Comparison of ENCODE assay signal across 10 mouse cellular contexts in the genomic region with DNA sequence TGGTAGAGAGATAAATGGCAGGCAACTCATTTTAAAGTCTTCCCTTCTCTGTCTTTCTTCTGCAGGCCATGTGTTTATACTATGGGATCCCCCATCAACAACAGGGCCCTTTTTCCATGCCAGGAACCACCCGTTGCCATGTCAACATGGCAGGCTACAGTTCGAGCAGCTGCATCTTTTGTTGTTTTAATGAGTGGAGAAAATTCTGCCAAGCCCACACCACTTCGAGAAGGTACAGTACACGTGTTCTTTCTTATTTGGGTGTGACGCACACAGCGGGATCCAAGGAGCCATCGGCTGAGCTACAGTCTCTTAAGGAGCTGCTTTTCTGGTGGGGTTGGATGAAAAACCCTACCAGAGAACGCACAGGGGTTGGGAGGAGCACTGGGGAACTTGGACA.
A peak's percentile ranks its signal among the peaks of the same experiment; 100 is the strongest.
DNase-seq lines count a peak whose midpoint lies in the region; ATAC-seq lines count a peak whose summit lies in the region.
"Had no signal": no experiment of that assay in that cellular context is flagged by ENCODE, and none has a peak within 500 bp of the region (broad histone marks: within the 10 kb centered on the region; RNA-seq: fewer than 3 reads in every experiment).

No protein-coding gene starts in this region.

- no peak for DNase-seq in hindbrain, embryonic 11.5 days (ENCODE audit: low spot score)
- peak; percentile 40 for DNase-seq in Muller cell, postnatal 12 days (ENCODE audit: inconsistent ontology term)
- DNase-seq in brain, adult 2 months (ENCODE audit: low read depth, low spot score), result peak; percentile 41
- peak; percentile 60 to 66 for DNase-seq in layer of hippocampus, postnatal 10 days (ENCODE audit: low spot score in 2 of 2)
- no peak for DNase-seq in natural killer cell, adult 2 months (ENCODE audit: low spot score in 2 of 2)
- DNase-seq in kidney, postnatal 14 days, result no peak
- DNase-seq: adrenal gland, postnatal 36 days; lung, postnatal 36 days had no signal

- H3K36me3 ChIP-seq in hindbrain, embryonic 13.5 days, result no peaks in the 10 kb centered on the region
- H3K36me3 ChIP-seq in hindbrain, embryonic 11.5 days (ENCODE audit: control insufficient read depth, insufficient read depth, low read length), result no peaks in the 10 kb centered on the region
- H3K36me3 ChIP-seq: intestine, embryonic 15.5 days had no signal

- ATAC-seq in hindbrain, embryonic 13.5 days (ENCODE audit: low FRiP score), result peak; percentile 70
- ATAC-seq in hindbrain, embryonic 11.5 days (ENCODE audit: low FRiP score), result no peak
- ATAC-seq: intestine, embryonic 15.5 days had no signal

- 44% methylated on average over 8 of the region's 8 CpGs for WGBS in hindbrain, embryonic 13.5 days
- 73% methylated on average over 8 of the region's 8 CpGs for WGBS in hindbrain, embryonic 11.5 days

- H3K4me2 ChIP-seq in hindbrain, embryonic 13.5 days, result no peak overlapping the region
- H3K4me2 ChIP-seq in hindbrain, embryonic 11.5 days (replicated peaks; ENCODE audit: low read depth, low read length), result no peak overlapping the region
- H3K4me2 ChIP-seq: intestine, embryonic 15.5 days had no signal

- H3K27me3 ChIP-seq in hindbrain, embryonic 13.5 days, result no peaks in the 10 kb centered on the region
- no peaks in the 10 kb centered on the region for H3K27me3 ChIP-seq in hindbrain, embryonic 11.5 days (ENCODE audit: control insufficient read depth, insufficient read depth, low read length)
- H3K27me3 ChIP-seq: intestine, embryonic 15.5 days had no signal

- no peak overlapping the region for H3K4me3 ChIP-seq in hindbrain, embryonic 13.5 days
- no peak overlapping the region for H3K4me3 ChIP-seq in hindbrain, embryonic 11.5 days (ENCODE audit: low read depth, low read length)
- H3K4me3 ChIP-seq: intestine, embryonic 15.5 days had no signal

- H3K9ac ChIP-seq in hindbrain, embryonic 13.5 days, result no peak overlapping the region
- no peak overlapping the region for H3K9ac ChIP-seq in hindbrain, embryonic 11.5 days (ENCODE audit: low read depth, low read length)
- H3K9ac ChIP-seq: intestine, embryonic 15.5 days had no signal

- H3K9me3 ChIP-seq in hindbrain, embryonic 13.5 days, result no peaks in the 10 kb centered on the region
- H3K9me3 ChIP-seq in hindbrain, embryonic 11.5 days (ENCODE audit: control insufficient read depth, low read length), result no peaks in the 10 kb centered on the region
- H3K9me3 ChIP-seq: intestine, embryonic 15.5 days had no signal

- H3K27ac ChIP-seq in hindbrain, embryonic 13.5 days, result no peak overlapping the region
- no peak overlapping the region for H3K27ac ChIP-seq in hindbrain, embryonic 11.5 days (ENCODE audit: low read depth, low read length)
- H3K27ac ChIP-seq: intestine, embryonic 15.5 days had no signal

- H3K4me1 ChIP-seq in hindbrain, embryonic 13.5 days (replicated peaks), result peaks cover 16% of the 10 kb centered on the region; the same call in 1 of the 2 replicates
- H3K4me1 ChIP-seq in hindbrain, embryonic 11.5 days (replicated peaks; ENCODE audit: control insufficient read depth, insufficient read depth, low read length), result no peaks in the 10 kb centered on the region

Comparison
In these comparisons a context has a peak if more than half of its experiments do, and no peak if none do; other contexts are left out.
1. DNase-seq: peak in Muller cell, postnatal 12 days (single experiment), brain, adult 2 months (single experiment) and layer of hippocampus, postnatal 10 days (2 of 2); none in hindbrain, embryonic 11.5 days (single experiment), natural killer cell, adult 2 months (0 of 2) and kidney, postnatal 14 days (single experiment).